Mouse (Mus musculus) B cell, adult 62 days (primary cell): Measurements from ENCODE around the gene Gm5965. TPM values are rescaled to one million over a fixed set of nuclear protein-coding genes. Genes with fewer than 3 reads are reported as not detected.

Source experiments
- total RNA-seq: library from RNA; stranded (reverse); gene quantifications from 4 replicates; pipeline ENCODE4 v1.2.4, GENCODE M21; 2023

The Gm5965 gene
- not detected in 4 replicates for total RNA-seq

DNA sequence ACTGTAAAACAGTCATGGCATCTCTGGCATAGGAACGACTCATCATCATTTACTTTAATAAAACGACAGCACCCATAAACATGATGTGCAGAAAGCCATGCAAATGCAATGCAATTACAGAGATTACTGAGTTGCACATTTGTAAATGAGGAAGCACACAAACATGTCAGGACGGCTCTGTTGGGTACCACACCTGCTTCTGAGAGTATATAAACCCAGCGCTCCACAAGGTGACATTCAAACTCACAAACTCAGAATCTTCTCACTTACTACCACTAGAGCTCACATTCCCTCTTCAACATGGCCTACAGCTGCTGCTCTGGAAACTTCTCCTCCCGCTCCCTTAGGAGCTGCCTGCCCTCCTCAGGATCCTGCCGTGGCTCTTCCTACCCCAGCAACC lies at the start of gene Gm5965:
Gm5965 (plus strand) TSS at position 301 of the 400 bp plus-strand sequence.

DNA sequence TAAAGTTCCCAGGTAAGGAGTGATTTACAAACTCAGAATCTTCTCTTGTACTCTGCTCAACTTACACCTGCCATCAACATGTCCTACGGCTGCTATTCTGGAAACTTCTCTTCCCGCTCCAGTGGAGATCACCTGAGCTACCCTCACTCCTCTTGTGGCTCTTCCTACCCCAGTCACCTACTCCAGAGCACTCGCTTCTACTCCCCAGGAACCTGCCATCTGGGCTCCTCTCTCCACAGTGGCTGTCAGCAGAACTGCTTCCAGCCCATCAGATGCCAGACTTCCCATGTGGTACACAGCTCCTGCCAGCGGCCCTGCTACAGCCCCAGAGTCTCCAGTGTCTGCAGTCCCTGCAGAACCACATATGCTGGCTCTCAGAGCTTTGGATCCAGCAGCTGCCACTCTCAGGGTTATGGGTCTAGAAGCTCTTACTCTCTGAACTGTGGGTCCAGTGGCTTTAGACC lies 48.9 kb upstream of the Gm5965 start, which contains the start of gene Krtap13-1:
Krtap13-1 (plus strand) TSS at position 51 of the 464 bp plus-strand sequence.

DNA sequence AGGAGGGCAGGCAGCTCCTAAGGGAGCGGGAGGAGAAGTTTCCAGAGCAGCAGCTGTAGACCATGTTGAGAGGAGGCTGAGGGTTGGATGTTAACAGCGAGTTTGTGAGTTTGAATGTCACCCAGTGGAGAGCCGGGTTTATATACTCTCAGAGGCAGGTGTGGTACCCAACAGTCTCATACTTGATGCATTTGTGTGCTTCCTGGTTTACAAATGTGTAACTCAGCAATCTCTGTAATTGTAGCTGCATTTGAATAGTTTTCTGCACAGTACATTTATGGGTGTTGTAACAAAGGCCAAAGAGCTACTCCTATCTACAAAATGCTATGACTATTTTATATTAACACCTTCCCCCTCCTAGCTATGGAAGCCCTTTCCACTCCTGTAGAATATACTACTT lies 26.2 kb upstream of the Gm5965 start, which contains the start of gene Krtap13:
Krtap13 (minus strand) TSS at position 101 of the 400 bp plus-strand sequence.

DNA sequence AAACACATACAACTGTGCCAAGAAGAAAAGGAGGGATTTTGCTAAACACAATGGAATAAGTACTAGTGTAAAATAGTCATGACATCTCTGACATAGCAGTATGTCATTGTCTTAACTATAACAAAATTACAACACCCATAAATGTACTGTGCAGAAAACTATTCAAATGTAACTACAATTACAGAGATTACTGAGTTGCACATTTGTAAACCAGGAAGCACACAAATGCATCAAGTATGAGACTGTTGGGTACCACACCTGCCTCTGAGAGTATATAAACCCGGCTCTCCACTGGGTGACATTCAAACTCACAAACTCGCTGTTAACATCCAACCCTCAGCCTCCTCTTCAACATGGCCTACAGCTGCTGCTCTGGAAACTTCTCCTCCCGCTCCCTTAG lies 19.1 kb upstream of the Gm5965 start, which contains the start of gene 2310034C09Rik:
2310034C09Rik (plus strand) TSS at position 301 of the 400 bp plus-strand sequence.

DNA sequence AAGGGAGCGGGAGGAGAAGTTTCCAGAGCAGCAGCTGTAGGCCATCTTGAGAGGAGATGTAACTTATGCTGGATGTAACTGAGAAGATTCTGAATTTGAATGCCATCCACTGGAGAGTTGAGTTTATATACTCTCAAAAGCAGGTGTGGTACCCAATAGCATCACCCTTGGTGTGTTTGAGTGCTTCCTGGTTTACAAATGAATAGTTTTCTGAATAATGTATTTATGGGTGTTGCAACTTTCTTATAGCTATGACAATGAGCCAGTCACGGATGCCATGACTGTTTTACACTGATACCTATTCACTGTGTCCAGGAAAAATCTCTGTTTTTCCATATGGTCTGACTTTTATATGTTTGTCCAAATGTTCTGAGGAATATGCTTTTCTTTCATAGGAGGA lies 3.6 kb upstream of the Gm5965 start, which contains the start of gene 2310057N15Rik:
2310057N15Rik (minus strand) TSS at position 101 of the 400 bp plus-strand sequence.

DNA sequence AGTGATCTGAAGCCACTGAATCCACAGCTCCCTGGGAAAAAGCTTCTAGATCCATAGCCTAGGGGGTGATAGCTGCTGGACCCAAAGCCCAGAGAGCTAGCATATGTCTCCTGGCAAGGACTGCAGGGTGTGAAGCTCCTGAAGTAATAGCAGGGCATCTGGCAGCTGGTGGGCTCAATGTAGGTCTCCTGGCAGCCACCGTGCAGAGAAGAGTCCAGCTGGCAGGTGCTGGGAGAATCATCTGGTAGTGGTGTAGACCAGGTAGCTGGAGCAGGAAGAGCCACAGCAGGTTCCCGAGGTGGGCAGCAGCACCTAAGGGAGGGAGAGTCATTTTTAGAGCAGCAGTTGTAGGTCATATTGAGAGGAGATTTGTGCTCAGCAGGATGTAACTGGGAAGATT lies 34.1 kb downstream of the Gm5965 start, which contains the start of gene Gm20741:
Gm20741 (minus strand) TSS at position 394 of the 400 bp plus-strand sequence.

DNA sequence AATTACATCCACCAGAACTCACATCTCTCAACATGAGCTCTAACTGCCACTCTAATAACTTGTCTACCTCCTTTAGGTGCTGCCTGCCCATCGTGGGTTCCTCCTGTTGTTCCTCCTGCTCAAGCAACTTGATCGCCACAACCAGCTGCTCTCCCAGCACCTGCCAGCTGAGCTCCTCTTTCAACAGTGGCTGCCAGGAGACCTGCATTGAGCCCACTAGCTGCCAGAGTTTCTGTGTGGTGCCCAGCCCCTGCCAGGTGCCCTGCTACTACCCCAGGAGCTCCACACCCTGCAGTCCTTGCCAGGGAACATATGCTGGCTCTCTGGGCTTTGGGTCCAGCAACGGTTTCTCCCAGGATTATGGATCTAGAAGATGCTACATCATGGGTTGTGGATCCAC lies 42.4 kb downstream of the Gm5965 start, which contains the start of gene Krtap15:
Krtap15 (plus strand) TSS at position 150 of the 400 bp plus-strand sequence.

DNA sequence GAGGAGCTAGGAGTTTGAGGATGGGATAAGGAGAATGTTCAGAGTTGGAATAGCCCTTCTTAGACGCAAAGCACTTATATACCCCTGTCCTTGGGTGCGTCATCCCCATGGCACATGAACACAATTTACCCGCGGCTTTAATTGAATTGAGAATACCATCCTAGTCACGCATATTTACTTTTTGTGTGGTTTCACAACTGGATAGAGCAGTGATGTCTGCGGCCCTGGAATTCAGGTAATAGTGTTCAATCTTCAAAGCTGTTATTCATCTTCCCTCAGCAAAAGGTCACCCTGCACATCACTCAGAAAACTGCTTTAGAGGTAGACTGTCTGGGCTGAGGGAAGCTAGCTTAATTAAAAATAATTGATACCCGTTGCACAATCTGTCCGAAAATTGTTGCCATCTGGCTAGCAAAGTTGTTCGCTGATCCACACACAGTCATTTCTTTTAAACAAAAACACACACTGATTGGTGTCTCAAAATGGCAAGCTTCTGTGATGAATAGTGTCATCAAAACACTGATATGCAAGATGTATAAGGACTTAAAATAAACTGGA lies 48.5 kb downstream of the Gm5965 start, which contains the start of gene Krtap14:
Krtap14 (minus strand) TSS at position 51 of the 558 bp plus-strand sequence.

Other genes with a start within 250 kb of the Gm5965 start
- gene Cldn8, start 214.7 kb upstream of the Gm5965 start, total RNA-seq: not detected in 4 replicates
- gene Krtap24-1, start 165.6 kb upstream of the Gm5965 start, total RNA-seq: not detected in 4 replicates
- not detected in 4 replicates for gene 2310079G19Rik, start 150.2 kb upstream of the Gm5965 start, total RNA-seq
- gene Krtap26-1, start 130.1 kb upstream of the Gm5965 start, total RNA-seq: not detected in 4 replicates
- not detected in 4 replicates for gene Krtap27-1, start 106.2 kb upstream of the Gm5965 start, total RNA-seq
- gene 2310061N02Rik, start 69.9 kb upstream of the Gm5965 start, total RNA-seq: not detected in 4 replicates
- gene Krtap13-1, start 49.0 kb upstream of the Gm5965 start, total RNA-seq: not detected in 4 replicates
- gene Krtap13, start 26.3 kb upstream of the Gm5965 start, total RNA-seq: not detected in 4 replicates
- not detected in 4 replicates for gene 2310034C09Rik, start 19.0 kb upstream of the Gm5965 start, total RNA-seq
- not detected in 4 replicates for gene 2310057N15Rik, start 3.7 kb upstream of the Gm5965 start, total RNA-seq
- not detected in 4 replicates for gene Gm20741, start 34.3 kb downstream of the Gm5965 start, total RNA-seq
- gene Krtap15, start 42.3 kb downstream of the Gm5965 start, total RNA-seq: not detected in 4 replicates
- not detected in 4 replicates for gene Krtap14, start 48.2 kb downstream of the Gm5965 start, total RNA-seq
- not detected in 4 replicates for gene Krtap19-1, start 91.5 kb downstream of the Gm5965 start, total RNA-seq
- not detected in 4 replicates for gene Krtap19-2, start 96.4 kb downstream of the Gm5965 start, total RNA-seq
- gene Krtap19-3, start 100.1 kb downstream of the Gm5965 start, total RNA-seq: not detected in 4 replicates
- not detected in 4 replicates for gene Krtap19-4, start 107.2 kb downstream of the Gm5965 start, total RNA-seq
- not detected in 4 replicates for gene Krtap19-5, start 118.6 kb downstream of the Gm5965 start, total RNA-seq
- gene Krtap19-9b, start 154.4 kb downstream of the Gm5965 start, total RNA-seq: not detected in 4 replicates
- gene Krtap16-3, start 185.0 kb downstream of the Gm5965 start, total RNA-seq: not detected in 4 replicates
- gene Krtap22-2, start 232.9 kb downstream of the Gm5965 start, total RNA-seq: not detected in 4 replicates
- not detected in 4 replicates for gene Gm10229, start 237.4 kb downstream of the Gm5965 start, total RNA-seq